Mouse (Mus musculus) central nervous system, embryonic 11.5 days (tissue): ENCODE measurements around the gene Pth2. TPM values are rescaled to one million over a fixed set of nuclear protein-coding genes. Genes with fewer than 3 reads are reported as not detected.

Experiments
- polyA plus RNA-seq: library from polyadenylated mRNA; depleted of rRNA; stranded (reverse); fragments of >200 nt; gene quantifications from 2 replicates; pipeline ENCODE4 v1.2.3, GENCODE M21; 2012; rRNA removed

The Pth2 gene
- polyA plus RNA-seq, result 0.26 TPM in 1 of 2 replicates, not detected in the other

GRCm38 (mm10) chr7:45180896-45181477, at the start of gene Pth2:
Gene Pth2, plus strand, starts transcription at chr7:45180995.

GRCm38 (mm10) chr7:45135993-45136567, 44.7 kb upstream of the Pth2 start, which contains the start of the genes Gm45713 and Flt3l:
Gene Gm45713, minus strand, starts transcription at chr7:45136231.
Gene Flt3l, minus strand, starts transcription at chr7:45136432.

GRCm38 (mm10) chr7:45154096-45154992, 26.5 kb upstream of the Pth2 start, which contains the start of the genes Pih1d1 and Aldh16a1:
Gene Pih1d1, plus strand, starts transcription at chr7:45154303.
Gene Aldh16a1, minus strand, starts transcription at chr7:45154584.

GRCm38 (mm10) chr7:45163735-45164490, 16.9 kb upstream of the Pth2 start, which contains the start of gene Slc17a7:
Gene Slc17a7, plus strand, starts transcription at chr7:45163949.

GRCm38 (mm10) chr7:45179469-45179868, 1.3 kb upstream of the Pth2 start, which contains the start of gene Gfy:
Gene Gfy, minus strand, starts transcription at chr7:45179569.

GRCm38 (mm10) chr7:45204380-45205143, 23.8 kb downstream of the Pth2 start, which contains the start of gene Ccdc155:
Gene Ccdc155, minus strand, starts transcription at chr7:45204892.

GRCm38 (mm10) chr7:45211851-45212251, 31.1 kb downstream of the Pth2 start, which contains the start of gene Dkkl1:
Gene Dkkl1, minus strand, starts transcription at chr7:45212147.

GRCm38 (mm10) chr7:45215673-45216441, 35.1 kb downstream of the Pth2 start, which contains the start of gene Tead2:
Gene Tead2, plus strand, starts transcription at chr7:45215753.

Other genes with a start within 250 kb of the Pth2 start
- gene Tsks, start 237.8 kb upstream of the Pth2 start, polyA plus RNA-seq, result 0.07 and 0.08 TPM in 2 replicates
- gene Cpt1c, start 206.1 kb upstream of the Pth2 start, polyA plus RNA-seq, result 36.4 and 49.2 TPM in 2 replicates
- gene Prmt1, start 194.4 kb upstream of the Pth2 start, polyA plus RNA-seq, result 510 and 945 TPM in 2 replicates
- gene Irf3, start 183.3 kb upstream of the Pth2 start, polyA plus RNA-seq, result 113 and 137 TPM in 2 replicates
- gene Bcl2l12, start 182.3 kb upstream of the Pth2 start, polyA plus RNA-seq, result 70.1 and 80.1 TPM in 2 replicates
- gene Scaf1, start 164.6 kb upstream of the Pth2 start, polyA plus RNA-seq, result 105 and 108 TPM in 2 replicates
- 17.2 and 25.6 TPM in 2 replicates for gene Rras, start 163.0 kb upstream of the Pth2 start, polyA plus RNA-seq
- gene Prr12, start 128.1 kb upstream of the Pth2 start, polyA plus RNA-seq, result 27.7 and 54.2 TPM in 2 replicates
- gene Nosip, start 118.6 kb upstream of the Pth2 start, polyA plus RNA-seq, result 75.0 and 79.0 TPM in 2 replicates
- 18.9 and 28.4 TPM in 2 replicates for gene Prrg2, start 118.3 kb upstream of the Pth2 start, polyA plus RNA-seq
- 151 and 178 TPM in 2 replicates for gene Rcn3, start 88.8 kb upstream of the Pth2 start, polyA plus RNA-seq
- gene Fcgrt, start 77.1 kb upstream of the Pth2 start, polyA plus RNA-seq, result 9.6 and 15.3 TPM in 2 replicates
- 695 and 927 TPM in 2 replicates for gene Rps11, start 56.6 kb upstream of the Pth2 start, polyA plus RNA-seq
- gene Rpl13a, start 52.2 kb upstream of the Pth2 start, polyA plus RNA-seq, result 2,695 and 3,876 TPM in 2 replicates
- gene Gm45713, start 44.8 kb upstream of the Pth2 start, polyA plus RNA-seq, result 0.05 and 0.52 TPM in 2 replicates
- 4.8 and 5.5 TPM in 2 replicates for gene Flt3l, start 44.6 kb upstream of the Pth2 start, polyA plus RNA-seq
- 112 and 132 TPM in 2 replicates for gene Pih1d1, start 26.7 kb upstream of the Pth2 start, polyA plus RNA-seq
- gene Aldh16a1, start 26.4 kb upstream of the Pth2 start, polyA plus RNA-seq, result 31.7 and 34.0 TPM in 2 replicates
- 2.3 and 2.8 TPM in 2 replicates for gene Slc17a7, start 17.0 kb upstream of the Pth2 start, polyA plus RNA-seq
- 0.04 and 0.07 TPM in 2 replicates for gene Gfy, start 1.4 kb upstream of the Pth2 start, polyA plus RNA-seq
- gene Ccdc155, start 23.9 kb downstream of the Pth2 start, polyA plus RNA-seq, result 0.92 and 1.1 TPM in 2 replicates
- gene Dkkl1, start 31.2 kb downstream of the Pth2 start, polyA plus RNA-seq, result 2.0 and 3.1 TPM in 2 replicates
- gene Tead2, start 34.8 kb downstream of the Pth2 start, polyA plus RNA-seq, result 557 and 610 TPM in 2 replicates
- 1.8 and 2.6 TPM in 2 replicates for gene Cd37, start 58.1 kb downstream of the Pth2 start, polyA plus RNA-seq
- 0.17 and 0.30 TPM in 2 replicates for gene Slc6a16, start 60.1 kb downstream of the Pth2 start, polyA plus RNA-seq
- gene Slc6a21, start 96.5 kb downstream of the Pth2 start, polyA plus RNA-seq, result not detected in 2 replicates
- gene Trpm4, start 152.8 kb downstream of the Pth2 start, polyA plus RNA-seq, result 18.1 and 19.9 TPM in 2 replicates
- 1.7 and 4.2 TPM in 2 replicates for gene Hrc, start 154.3 kb downstream of the Pth2 start, polyA plus RNA-seq
- 13.7 and 16.5 TPM in 2 replicates for gene Ppfia3, start 186.0 kb downstream of the Pth2 start, polyA plus RNA-seq
- 3.5 and 3.6 TPM in 2 replicates for gene Lin7b, start 189.6 kb downstream of the Pth2 start, polyA plus RNA-seq
- gene Snrnp70, start 214.7 kb downstream of the Pth2 start, polyA plus RNA-seq, result 695 and 1,491 TPM in 2 replicates
- 0.04 TPM in 1 of 2 replicates, not detected in the other for gene Kcna7, start 224.7 kb downstream of the Pth2 start, polyA plus RNA-seq
- 1.3 and 2.1 TPM in 2 replicates for gene Ntf5, start 232.7 kb downstream of the Pth2 start, polyA plus RNA-seq
- 0.16 TPM in 1 of 2 replicates, not detected in the other for gene Lhb, start 239.8 kb downstream of the Pth2 start, polyA plus RNA-seq